Comparison of ENCODE assay signal across 24 mouse cellular contexts in genomic region chr11:95657449-95657848, GRCm38 (mm10). TPM values are rescaled to one million over a fixed set of nuclear protein-coding genes. Genes with fewer than 3 reads are reported as not detected.
A peak's percentile ranks its signal among the peaks of the same experiment; 100 is the strongest.
DNase-seq lines count a peak whose midpoint lies in the region; ATAC-seq and TF ChIP-seq lines count a peak whose summit lies in the region.
"Had no signal": no experiment of that assay in that cellular context is flagged by ENCODE, and none has a peak within 500 bp of the region (broad histone marks: within the 10 kb centered on the region; RNA-seq: fewer than 3 reads in every experiment).

No protein-coding gene starts in this region.

- no peak for ATAC-seq in embryonic facial prominence, embryonic 15.5 days (ENCODE audit: insufficient number of reproducible peaks, low FRiP score, low TSS enrichment, low read depth)
- no peak for ATAC-seq in forebrain, embryonic 16.5 days
- ATAC-seq in forebrain, embryonic 11.5 days (replicated peaks; ENCODE audit: low FRiP score) = no peak
- ATAC-seq: CD4-positive, CD25-positive, alpha-beta regulatory T cell, adult 4 months; forebrain, embryonic 15.5 days; Patski had no signal

- no peaks in the 10 kb centered on the region; a peak in 1 of 4 replicates for H3K27me3 ChIP-seq in MEL (ENCODE audit: control insufficient read depth in 1 of 2, insufficient read depth in 2 of 2, low read length in 2 of 2)
- no peaks in the 10 kb centered on the region for H3K27me3 ChIP-seq in embryonic facial prominence, embryonic 15.5 days
- H3K27me3 ChIP-seq in forebrain, embryonic 16.5 days (replicated peaks; ENCODE audit: control insufficient read depth, insufficient read depth, low read length) = no peaks in the 10 kb centered on the region; the same call in none of the 2 replicates
- no peaks in the 10 kb centered on the region for H3K27me3 ChIP-seq in forebrain, embryonic 11.5 days (ENCODE audit: control insufficient read depth, insufficient read depth, low read length)
- H3K27me3 ChIP-seq: embryonic facial prominence, embryonic 12.5 days; forebrain, embryonic 15.5 days had no signal

- H3K36me3 ChIP-seq in MEL (ENCODE audit: control insufficient read depth in 1 of 2, insufficient read depth in 2 of 2, low read length in 2 of 2) = peaks cover 0 to 7% of the 10 kb centered on the region in 2 experiments; a peak in 2 of 4 replicates
- H3K36me3 ChIP-seq in embryonic facial prominence, embryonic 15.5 days = no peaks in the 10 kb centered on the region
- H3K36me3 ChIP-seq in macrophage (ENCODE audit: inconsistent target) = no peaks in the 10 kb centered on the region
- H3K36me3 ChIP-seq in forebrain, embryonic 16.5 days (ENCODE audit: control insufficient read depth, insufficient read depth) = no peaks in the 10 kb centered on the region
- no peaks in the 10 kb centered on the region for H3K36me3 ChIP-seq in forebrain, embryonic 11.5 days (ENCODE audit: control insufficient read depth, insufficient read depth, low read length)
- H3K36me3 ChIP-seq: embryonic facial prominence, embryonic 12.5 days; forebrain, embryonic 12.5 days; forebrain, embryonic 15.5 days; G1E had no signal

- H3K79me2 ChIP-seq in MEL (ENCODE audit: control insufficient read depth, insufficient read depth, low read length, poor library complexity) (no peaks in the 10 kb centered on the region), macrophage (ENCODE audit: inconsistent target) (no peaks in the 10 kb centered on the region)

- TF ChIP-seq POLR2A in MEL (IDR thresholded peaks at IDR 0.05; ENCODE audit: control insufficient read depth in 1 of 2, insufficient read depth in 1 of 2, low read depth in 1 of 2, low read length in 2 of 2, poor library complexity in 1 of 2) = no peak

- TF ChIP-seq RAD21 in MEL (IDR thresholded peaks at IDR 0.05; ENCODE audit: low read depth, low read length) = no peak

- H3K9ac ChIP-seq in MEL (ENCODE audit: control insufficient read depth, low read depth, low read length, poor library complexity, severe bottlenecking) = no peak overlapping the region
- no peak overlapping the region for H3K9ac ChIP-seq in embryonic facial prominence, embryonic 15.5 days
- no peak overlapping the region for H3K9ac ChIP-seq in forebrain, embryonic 16.5 days (replicated peaks; ENCODE audit: low read depth, low read length)
- H3K9ac ChIP-seq in forebrain, embryonic 11.5 days (ENCODE audit: low read length) = no peak overlapping the region
- H3K9ac ChIP-seq: embryonic facial prominence, embryonic 12.5 days; forebrain, embryonic 12.5 days; forebrain, embryonic 15.5 days had no signal

- no peaks in the 10 kb centered on the region for H3K9me3 ChIP-seq in MEL (replicated peaks; ENCODE audit: insufficient read depth, low read length)
- H3K9me3 ChIP-seq in embryonic facial prominence, embryonic 15.5 days (replicated peaks) = no peaks in the 10 kb centered on the region
- H3K9me3 ChIP-seq in forebrain, embryonic 16.5 days (ENCODE audit: control insufficient read depth, low read length) = no peaks in the 10 kb centered on the region
- H3K9me3 ChIP-seq in forebrain, embryonic 11.5 days (ENCODE audit: control insufficient read depth, low read length) = no peaks in the 10 kb centered on the region
- H3K9me3 ChIP-seq: embryonic facial prominence, embryonic 12.5 days; forebrain, embryonic 12.5 days; forebrain, embryonic 15.5 days had no signal

- H3K27ac ChIP-seq in MEL (ENCODE audit: control insufficient read depth, low read depth, low read length) (no peak overlapping the region), macrophage (peak overlapping the region; percentile 5; the same call in 1 of the 2 replicates)
- peak overlapping the region; percentile 19; the same call in 1 of the 2 replicates for H3K27ac ChIP-seq in embryonic facial prominence, embryonic 15.5 days (replicated peaks)
- H3K27ac ChIP-seq in forebrain, embryonic 16.5 days (ENCODE audit: low read length) = no peak overlapping the region
- no peak overlapping the region for H3K27ac ChIP-seq in forebrain, embryonic 11.5 days (ENCODE audit: low read depth, low read length)
- H3K27ac ChIP-seq: embryonic facial prominence, embryonic 12.5 days; forebrain, embryonic 12.5 days; forebrain, embryonic 15.5 days had no signal

- WGBS in embryonic facial prominence, embryonic 15.5 days = 63% methylated on average over 4 of the region's 4 CpGs
- WGBS in macrophage (ENCODE audit: missing documents) = 76% methylated on average over 4 of the region's 4 CpGs
- WGBS in forebrain, embryonic 16.5 days = 78% methylated on average over 4 of the region's 4 CpGs
- 78% methylated on average over 4 of the region's 4 CpGs for WGBS in forebrain, embryonic 11.5 days

- H3K4me3 ChIP-seq in MEL (ENCODE audit: control insufficient read depth in 1 of 2, insufficient read depth in 1 of 2, low read depth in 2 of 2, low read length in 2 of 2) = no peak overlapping the region
- H3K4me3 ChIP-seq in embryonic facial prominence, embryonic 15.5 days (replicated peaks) = no peak overlapping the region
- H3K4me3 ChIP-seq in macrophage (ENCODE audit: inconsistent target) = no peak overlapping the region
- H3K4me3 ChIP-seq in forebrain, embryonic 16.5 days (replicated peaks; ENCODE audit: low read length) = no peak overlapping the region
- no peak overlapping the region for H3K4me3 ChIP-seq in forebrain, embryonic 11.5 days (ENCODE audit: low read depth, low read length)
- H3K4me3 ChIP-seq: embryonic facial prominence, embryonic 12.5 days; forebrain, embryonic 12.5 days; forebrain, embryonic 15.5 days had no signal

- DNase-seq in 3T3-L1 (ENCODE audit: low read depth, low spot score) (peak; percentile 71), MEL (ENCODE audit: low read depth, low spot score) (peak; percentile 47)
- DNase-seq in right cerebral cortex, postnatal 25 days = no peak
- no peak for DNase-seq in forebrain, embryonic 11.5 days (ENCODE audit: low spot score)
- DNase-seq: adrenal gland, adult 2 months; adrenal gland, postnatal 10 days; adrenal gland, postnatal 25 days; B cell, adult 2 months; cerebellum, adult 11 months; cerebellum, adult 18-20 months; cerebellum, adult 8-10 months; cerebellum, adult 9-11 months; cerebellum, postnatal 14 days; cerebellum, postnatal 36 days; embryo, embryonic 11 days had no signal

- no peak for TF ChIP-seq EP300 in MEL (IDR thresholded peaks at IDR 0.05; ENCODE audit: low read depth in 1 of 2, low read length in 2 of 2)

- no peak overlapping the region for H3K4me2 ChIP-seq in embryonic facial prominence, embryonic 15.5 days (replicated peaks)
- H3K4me2 ChIP-seq in forebrain, embryonic 16.5 days (ENCODE audit: low read length) = no peak overlapping the region
- H3K4me2 ChIP-seq in forebrain, embryonic 11.5 days (ENCODE audit: low read depth, low read length, severe bottlenecking) = no peak overlapping the region
- H3K4me2 ChIP-seq: embryonic facial prominence, embryonic 12.5 days; forebrain, embryonic 12.5 days; forebrain, embryonic 15.5 days had no signal

- H3K4me1 ChIP-seq in MEL (ENCODE audit: control insufficient read depth in 1 of 2, insufficient read depth in 2 of 2, low read length in 2 of 2) = peaks cover 0 to 3% of the 10 kb centered on the region in 2 experiments; a peak in 2 of 4 replicates
- peaks cover 4% of the 10 kb centered on the region; the same call in 1 of the 2 replicates for H3K4me1 ChIP-seq in embryonic facial prominence, embryonic 15.5 days
- no peaks in the 10 kb centered on the region for H3K4me1 ChIP-seq in forebrain, embryonic 16.5 days (replicated peaks; ENCODE audit: control insufficient read depth, insufficient read depth, low read length)
- no peaks in the 10 kb centered on the region for H3K4me1 ChIP-seq in forebrain, embryonic 11.5 days (replicated peaks; ENCODE audit: control insufficient read depth, insufficient read depth, low read length)
- H3K4me1 ChIP-seq: embryonic facial prominence, embryonic 12.5 days; forebrain, embryonic 12.5 days; forebrain, embryonic 15.5 days had no signal

- no peak for TF ChIP-seq CTCF in MEL (IDR thresholded peaks at IDR 0.05 in 2 of 3, conservative IDR thresholded peaks at IDR 0.05 in 1 of 3; ENCODE audit: control insufficient read depth in 1 of 3, insufficient read depth in 1 of 3, low read depth in 2 of 3, low read length in 3 of 3, poor library complexity in 1 of 3, severe bottlenecking in 1 of 3)

TF ChIP-seq in MEL, 35 proteins besides CTCF, POLR2A, EP300 and RAD21 (continues in another document):
- TF ChIP-seq MAFK (IDR thresholded peaks at IDR 0.05; ENCODE audit: borderline replicate concordance, low read depth, low read length) (no peak), CHD2 (IDR thresholded peaks at IDR 0.05; ENCODE audit: low read length) (no peak), GATA1 (IDR thresholded peaks at IDR 0.05; ENCODE audit: low read depth, low read length) (no peak), NELFE (IDR thresholded peaks at IDR 0.05; ENCODE audit: low read depth, low read length) (no peak), E2F4 (IDR thresholded peaks at IDR 0.05; ENCODE audit: borderline replicate concordance, low read depth, low read length) (no peak)

RNA-seq across cellular contexts. Expression of gene Phb, which starts 9.3 kb away (rescaled TPM):
- 784 and 788 TPM in 2 replicates for total RNA-seq in MEL (2012; rRNA removed)
- polyA plus RNA-seq in MEL (2012; ENCODE audit: insufficient read depth in 1 of 2, insufficient read length in 2 of 2, low read depth in 1 of 2, low replicate concordance in 2 of 2, missing spikeins in 1 of 2) = 100 to 1,000 TPM in 1 of 2 experiments, not detected in 1; 302 TPM
- polyA plus RNA-seq in embryonic facial prominence, embryonic 15.5 days (2015; fragmentation: Nextera tagmentation; extraction: Ambion mirVana) = 162 and 186 TPM in 2 replicates
- total RNA-seq in macrophage (2018; cell fraction: chromatin; rRNA removed) = 100 to 1,000 TPM in 2 of 26 experiments, 10 to 100 TPM in 24; 28.4 to 130 (median 52.8) TPM
- 10 to 100 TPM; 33.5 to 62.3 (median 44.5) TPM for total RNA-seq in macrophage (2018; cell fraction: cytosol; rRNA removed)
- total RNA-seq in macrophage (2018; cell fraction: nucleus; rRNA removed) = 10 to 100 TPM; 16.1 to 63.1 (median 36.5) TPM
- polyA plus RNA-seq in macrophage (2018) = 67.1 to 111 TPM (median 84.1 TPM) in 3 replicates
- polyA plus RNA-seq in forebrain, embryonic 16.5 days (2015; fragmentation: Nextera tagmentation; extraction: Ambion mirVana) = 182 and 185 TPM in 2 replicates
- 198 and 205 TPM in 2 replicates for polyA plus RNA-seq in forebrain, embryonic 11.5 days (2014; fragmentation: Nextera tagmentation; extraction: Ambion mirVana)

RNA-seq across cellular contexts. Expression of gene Zfp652, which starts 55.0 kb away (rescaled TPM):
- 31.8 and 34.1 TPM in 2 replicates for total RNA-seq in MEL (2012; rRNA removed)
- polyA plus RNA-seq in MEL (2012; ENCODE audit: insufficient read depth in 1 of 2, insufficient read length in 2 of 2, low read depth in 1 of 2, low replicate concordance in 2 of 2, missing spikeins in 1 of 2) (10 to 100 TPM; 19.3 to 38.5 TPM), macrophage (2018) (17.9 to 26.2 TPM (median 25.2 TPM) in 3 replicates)
- polyA plus RNA-seq in embryonic facial prominence, embryonic 15.5 days (2015; fragmentation: Nextera tagmentation; extraction: Ambion mirVana) = 25.6 and 26.7 TPM in 2 replicates
- total RNA-seq in macrophage (2018; cell fraction: chromatin; rRNA removed) = 10 to 100 TPM in 20 of 26 experiments, 1 to 10 TPM in 6; 3.0 to 59.5 (median 33.4) TPM
- total RNA-seq in macrophage (2018; cell fraction: cytosol; rRNA removed) = 10 to 100 TPM in 24 of 26 experiments, 1 to 10 TPM in 2; 6.1 to 53.2 (median 16.7) TPM
- 10 to 100 TPM in 22 of 26 experiments, 1 to 10 TPM in 4; 7.5 to 68.1 (median 28.6) TPM for total RNA-seq in macrophage (2018; cell fraction: nucleus; rRNA removed)
- 36.8 and 38.5 TPM in 2 replicates for polyA plus RNA-seq in forebrain, embryonic 16.5 days (2015; fragmentation: Nextera tagmentation; extraction: Ambion mirVana)
- 11.9 and 13.9 TPM in 2 replicates for polyA plus RNA-seq in forebrain, embryonic 11.5 days (2014; fragmentation: Nextera tagmentation; extraction: Ambion mirVana)

Comparison
In these comparisons a context has a peak if more than half of its experiments do, and no peak if none do; other contexts are left out.
1. DNase-seq: peak in 3T3-L1 (single experiment) and MEL (single experiment); none in right cerebral cortex, postnatal 25 days (single experiment) and forebrain, embryonic 11.5 days (single experiment).
2. H3K27ac ChIP-seq: peak in embryonic facial prominence, embryonic 15.5 days (single experiment) and macrophage (single experiment); none in MEL (single experiment), forebrain, embryonic 16.5 days (single experiment) and forebrain, embryonic 11.5 days (single experiment).